Mouse (Mus musculus) cerebellum, adult 9-10 months (tissue): ENCODE measurements around the gene Dnajc28.
A peak's percentile ranks its signal among the peaks of the same experiment; 100 is the strongest.
"Not testable (repeated sequence)": the region's sequence is repeated elsewhere in the genome, so short reads cannot be mapped to it uniquely, and the experiment has no call there.

Experiments
- DNase-seq: peaks from one replicate; pipeline ENCODE4 v3.0.0; 2022

Gene Dnajc28

GRCm38 (mm10) chr16:91618511-91619501 is at the start of gene Dnajc28:
Gene Dnajc28, minus strand, starts transcription at chr16:91619026.
- DNase-seq: peak; percentile 90

DNA sequence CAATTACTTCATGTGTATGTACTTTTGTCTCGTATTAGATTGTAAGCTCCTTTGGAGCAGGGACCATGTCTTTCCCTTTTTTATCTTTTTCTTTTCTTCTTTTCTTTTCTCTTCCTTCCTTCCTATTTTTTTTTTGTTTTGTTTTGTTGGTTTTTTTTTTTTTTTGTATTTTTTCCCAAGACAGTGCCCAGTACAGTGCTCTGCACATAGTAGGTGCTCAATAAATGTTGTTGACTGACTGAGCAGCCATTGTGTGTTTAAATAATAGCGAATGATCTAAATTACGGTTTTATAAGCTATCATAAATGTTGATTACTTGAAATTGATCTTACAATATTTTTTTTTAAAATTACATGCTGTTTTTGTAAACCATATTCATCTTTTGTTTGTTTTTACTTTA is 45.0 kb upstream of the Dnajc28 start:
- DNase-seq: no peak

- DNase-seq: no peak
Measured at GRCm38 (mm10) chr16:91662336-91662735, 43.5 kb upstream of the Dnajc28 start.

GRCm38 (mm10) chr16:91661397-91661796 is 42.6 kb upstream of the Dnajc28 start:
- no peak for DNase-seq

- no peak for DNase-seq
Measured at GRCm38 (mm10) chr16:91659798-91660197, 41.0 kb upstream of the Dnajc28 start.

DNA sequence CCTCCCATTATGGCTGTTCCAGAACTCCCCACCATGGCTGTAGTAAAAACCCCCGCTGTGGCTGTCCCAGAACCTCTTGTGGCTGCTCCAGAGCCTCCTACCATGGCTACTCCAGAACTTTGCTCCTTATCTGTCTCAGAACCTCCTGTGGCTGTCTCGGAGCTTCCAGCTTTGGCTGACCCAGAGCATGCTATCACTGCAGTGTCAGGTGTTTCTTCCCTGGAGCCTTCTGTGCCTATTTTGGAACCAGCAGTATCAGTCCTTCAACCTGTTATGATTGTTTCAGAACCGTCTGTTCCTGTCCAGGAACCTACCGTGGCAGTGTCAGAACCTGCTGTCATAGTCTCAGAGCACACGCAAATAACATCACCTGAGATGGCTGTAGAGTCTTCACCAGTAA is 39.6 kb upstream of the Dnajc28 start:
- no peak for DNase-seq

DNA sequence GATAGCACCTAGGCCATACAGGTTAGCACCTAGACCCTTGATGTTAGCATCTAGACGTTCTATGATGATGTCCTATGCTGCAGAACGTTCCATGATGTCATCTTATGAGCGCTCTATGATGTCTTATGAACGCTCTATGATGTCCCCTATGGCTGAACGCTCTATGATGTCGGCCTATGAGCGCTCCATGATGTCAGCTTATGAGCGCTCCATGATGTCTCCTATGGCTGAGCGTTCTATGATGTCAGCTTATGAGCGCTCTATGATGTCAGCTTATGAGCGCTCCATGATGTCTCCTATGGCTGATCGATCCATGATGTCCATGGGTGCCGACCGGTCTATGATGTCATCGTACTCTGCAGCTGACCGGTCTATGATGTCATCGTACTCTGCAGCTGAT is 38.5 kb upstream of the Dnajc28 start:
- DNase-seq: no peak

DNA sequence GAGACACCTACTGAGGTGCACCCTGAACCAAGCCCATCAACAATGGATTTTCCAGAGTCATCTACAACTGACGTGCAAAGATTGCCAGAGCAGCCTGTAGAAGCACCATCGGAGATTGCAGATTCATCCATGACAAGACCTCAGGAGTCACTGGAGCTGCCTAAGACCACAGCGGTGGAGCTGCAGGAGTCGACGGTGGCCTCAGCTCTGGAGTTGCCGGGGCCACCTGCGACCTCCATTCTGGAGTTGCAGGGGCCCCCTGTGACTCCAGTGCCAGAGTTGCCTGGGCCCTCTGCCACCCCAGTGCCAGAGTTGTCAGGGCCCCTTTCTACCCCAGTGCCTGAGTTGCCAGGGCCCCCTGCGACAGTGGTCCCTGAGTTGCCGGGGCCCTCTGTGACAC is 36.5 kb upstream of the Dnajc28 start:
- DNase-seq: no peak

- DNase-seq: no peak
Measured at GRCm38 (mm10) chr16:91652191-91652590, 33.4 kb upstream of the Dnajc28 start.

- no peak for DNase-seq
Measured at GRCm38 (mm10) chr16:91649781-91650180, 31.0 kb upstream of the Dnajc28 start.

- DNase-seq: no peak
Measured at GRCm38 (mm10) chr16:91649246-91649645, 30.4 kb upstream of the Dnajc28 start.

DNA sequence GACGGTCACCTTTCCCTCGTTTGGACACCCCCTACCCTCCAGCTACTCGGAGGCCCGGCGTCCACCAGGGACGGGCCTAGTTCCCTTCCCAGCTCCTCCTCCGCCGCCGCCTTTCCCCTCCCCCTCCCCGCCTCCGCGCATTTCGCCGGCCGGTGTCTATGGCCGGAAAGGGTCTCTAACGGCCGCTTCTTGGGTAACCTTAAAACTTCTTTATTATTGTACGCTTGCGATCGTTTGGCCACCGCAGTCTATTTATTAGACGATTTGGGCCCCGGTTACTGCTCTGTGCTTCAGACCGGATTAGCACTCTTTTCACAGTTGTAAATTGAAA is 29.4 kb upstream of the Dnajc28 start:
- DNase-seq: peak; percentile 68

DNA sequence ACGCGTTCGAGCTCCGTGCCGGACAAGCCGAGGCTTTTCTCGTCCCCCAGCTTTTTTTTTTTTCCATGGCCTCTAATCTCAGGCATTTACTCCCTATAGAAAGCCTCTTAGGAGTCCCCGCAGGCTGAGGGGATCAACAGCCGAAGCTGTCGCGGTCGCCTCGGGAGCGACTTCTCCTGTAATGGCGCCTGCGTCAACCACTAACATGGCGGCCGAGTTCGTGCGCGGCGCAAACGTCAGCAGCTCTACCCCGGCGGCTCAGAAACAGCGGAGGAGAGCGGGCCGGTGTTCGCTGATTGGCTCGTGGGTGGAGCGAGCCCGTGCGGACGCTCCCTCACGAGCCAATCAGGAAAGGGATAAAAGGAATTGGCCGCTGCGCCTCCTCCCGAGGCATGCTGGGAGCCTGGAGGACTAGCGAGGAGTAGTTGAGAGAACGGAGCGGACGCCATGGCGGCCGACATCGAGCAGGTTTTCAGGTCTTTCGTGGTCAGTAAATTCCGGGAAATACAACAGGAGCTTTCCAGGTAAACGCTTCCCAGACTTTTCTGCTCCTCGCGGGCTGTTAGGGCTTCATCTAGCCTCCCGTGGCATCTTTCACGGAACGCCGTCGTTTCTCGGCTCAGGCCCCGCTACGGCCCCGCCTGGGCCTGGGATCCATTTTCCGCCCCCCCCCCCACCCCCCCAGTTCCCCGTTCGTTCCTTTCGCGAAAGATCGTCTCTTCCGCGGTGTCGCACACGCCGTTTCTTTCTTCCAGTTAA is 28.8 kb upstream of the Dnajc28 start, which contains the start of gene Son:
Gene Son, plus strand, starts transcription at position 46 of the 759 bp plus-strand sequence.
- peak; percentile 96 for DNase-seq

DNA sequence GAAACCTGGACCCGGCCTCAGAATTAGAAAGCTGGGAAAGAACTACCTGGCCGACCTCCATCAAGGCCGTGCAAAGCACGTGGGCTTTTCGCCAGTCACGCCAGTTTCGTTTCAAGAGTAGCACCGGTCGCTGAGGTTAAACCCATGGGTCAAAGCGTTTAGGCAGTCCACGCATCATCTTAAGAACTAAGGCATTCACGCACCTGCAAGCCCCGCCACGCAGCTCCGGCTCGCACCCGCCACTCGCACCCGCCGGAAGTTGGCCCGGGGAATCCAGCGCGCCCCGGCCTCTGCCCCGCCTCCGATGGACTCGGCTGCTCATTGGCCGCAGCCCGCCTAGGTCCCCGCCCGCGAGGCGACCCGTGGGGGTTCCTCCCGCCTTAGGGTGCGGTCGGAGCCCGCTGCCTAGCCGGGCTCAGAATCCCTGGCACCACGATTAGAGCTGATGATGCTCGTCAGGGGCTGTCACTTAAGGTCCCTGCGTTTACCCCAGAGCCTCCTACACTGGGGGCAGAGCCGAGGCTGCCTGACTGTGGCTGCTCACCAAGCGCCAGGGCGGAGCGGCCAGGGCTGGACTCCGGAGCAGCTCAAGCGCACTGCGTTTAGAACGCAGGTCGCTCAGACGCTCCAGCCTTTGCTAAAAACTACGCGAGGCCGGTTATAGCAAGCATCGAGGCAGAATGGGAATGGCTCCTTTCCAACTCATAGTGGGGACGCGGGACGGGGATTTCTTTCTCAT is 28.0 kb upstream of the Dnajc28 start, which contains the start of gene Gart:
Gene Gart, minus strand, starts transcription at position 272 of the 739 bp plus-strand sequence.
- DNase-seq: peak; percentile 93

DNA sequence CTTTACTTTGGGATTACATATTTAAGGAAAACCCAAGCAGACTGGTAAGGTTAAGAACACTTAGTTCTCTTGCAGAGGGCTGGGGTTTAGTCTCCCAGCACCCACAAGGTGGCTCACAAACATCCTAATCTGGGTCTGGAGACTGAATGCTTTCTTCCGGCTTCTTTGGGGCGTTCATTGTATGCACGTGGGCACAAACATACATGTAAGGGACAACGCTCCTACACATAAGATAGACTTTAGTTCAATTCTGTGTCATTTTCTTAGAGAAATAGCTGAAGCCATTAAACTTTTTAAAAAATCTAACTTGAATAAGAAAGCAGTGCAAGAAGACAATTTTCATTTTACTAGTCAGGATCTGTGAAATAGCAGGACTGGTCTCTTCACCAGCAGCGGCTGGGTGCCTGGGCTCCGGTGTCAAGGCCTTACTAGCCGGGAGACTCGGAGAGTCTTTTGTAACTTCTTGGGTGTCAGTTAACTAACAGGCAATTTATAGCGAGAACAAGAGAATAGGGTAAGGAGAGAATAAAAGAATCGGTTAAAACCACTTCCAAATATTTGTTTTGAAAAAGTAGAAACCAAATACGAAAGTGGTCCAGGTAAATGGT is 27.3 kb upstream of the Dnajc28 start:
- DNase-seq: peak; percentile 34

GRCm38 (mm10) chr16:91645420-91645819 is 26.6 kb upstream of the Dnajc28 start:
- not testable (repeated sequence) for DNase-seq

GRCm38 (mm10) chr16:91644901-91645300 is 26.1 kb upstream of the Dnajc28 start:
- no peak for DNase-seq

DNA sequence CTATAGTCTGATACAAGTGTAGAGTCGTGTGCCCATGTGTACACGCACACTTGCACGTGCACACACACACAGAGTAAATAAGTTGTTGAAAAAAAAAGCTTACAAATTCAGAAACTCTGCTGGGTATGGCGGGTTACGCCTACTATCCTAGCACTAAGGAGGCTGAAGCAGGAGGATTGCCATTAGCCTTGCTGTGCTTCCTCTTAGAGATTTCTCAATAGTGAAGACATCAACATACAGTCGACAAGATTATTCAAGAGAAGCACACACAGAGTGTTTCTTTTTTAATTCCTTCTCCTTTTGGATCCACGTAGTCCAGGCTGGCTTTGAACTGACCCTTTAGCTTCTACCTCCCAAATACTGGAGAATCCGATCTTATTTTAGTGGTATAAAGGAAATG is 21.3 kb upstream of the Dnajc28 start:
- DNase-seq: no peak

DNA sequence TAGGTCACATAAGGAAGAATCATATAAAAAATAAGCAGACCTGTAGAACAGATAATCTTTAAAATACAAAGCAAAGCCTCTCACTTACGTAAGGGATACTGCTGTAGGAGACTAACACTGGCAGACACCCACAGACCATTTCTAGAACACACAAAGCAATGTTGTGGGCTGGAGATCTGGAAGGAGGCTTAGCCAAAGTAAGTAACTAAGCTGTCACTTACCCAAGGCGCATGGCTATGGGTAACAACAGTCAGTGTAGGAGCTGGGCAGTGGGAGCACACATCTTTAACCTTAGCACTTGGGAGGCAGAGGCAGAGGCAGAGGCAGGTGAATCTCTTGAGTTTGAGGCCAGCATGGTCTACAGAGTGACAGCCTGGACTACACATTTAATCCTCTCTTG is 20.8 kb upstream of the Dnajc28 start:
- no peak for DNase-seq

DNA sequence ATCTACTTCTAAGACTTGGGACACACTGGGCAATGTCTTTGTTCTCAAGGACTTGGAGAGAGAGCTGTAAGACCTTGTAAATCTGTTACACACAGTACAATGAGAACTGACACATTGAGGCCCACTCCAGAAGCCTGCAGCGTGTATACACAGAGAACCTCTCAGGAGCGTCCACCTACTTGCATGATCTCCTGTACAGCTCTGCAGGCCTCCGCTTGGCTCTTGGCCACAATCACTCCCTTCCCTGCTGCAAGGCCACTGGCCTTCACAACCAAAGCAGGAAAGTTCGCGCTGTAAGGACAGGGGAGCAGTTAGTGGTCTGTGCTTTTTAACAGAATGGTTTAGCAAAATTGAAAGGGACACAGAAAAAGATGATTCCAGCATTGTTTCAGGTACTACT is 20.3 kb upstream of the Dnajc28 start:
- DNase-seq: no peak

DNA sequence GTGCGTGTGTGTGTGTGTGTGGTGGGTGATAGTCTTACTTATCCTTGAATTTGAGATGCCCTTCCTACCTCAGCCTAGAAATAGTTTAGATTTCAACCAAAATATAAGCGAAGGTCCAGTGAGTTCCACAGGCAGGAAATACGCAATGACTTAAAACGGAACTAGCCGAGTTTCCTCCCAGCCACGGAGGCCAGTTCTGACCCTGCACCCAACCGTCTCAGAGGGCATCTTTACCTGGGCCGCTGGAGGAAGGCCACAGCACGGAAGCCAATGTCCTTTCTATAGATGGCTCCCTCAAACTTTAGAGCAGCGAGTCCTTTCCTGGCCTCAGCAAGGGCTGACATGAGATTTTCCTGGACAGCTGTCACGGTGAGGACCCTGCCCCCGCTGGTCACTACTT is 14.8 kb upstream of the Dnajc28 start:
- no peak for DNase-seq

- DNase-seq: no peak
Measured at GRCm38 (mm10) chr16:91632940-91633339, 14.1 kb upstream of the Dnajc28 start.

DNA sequence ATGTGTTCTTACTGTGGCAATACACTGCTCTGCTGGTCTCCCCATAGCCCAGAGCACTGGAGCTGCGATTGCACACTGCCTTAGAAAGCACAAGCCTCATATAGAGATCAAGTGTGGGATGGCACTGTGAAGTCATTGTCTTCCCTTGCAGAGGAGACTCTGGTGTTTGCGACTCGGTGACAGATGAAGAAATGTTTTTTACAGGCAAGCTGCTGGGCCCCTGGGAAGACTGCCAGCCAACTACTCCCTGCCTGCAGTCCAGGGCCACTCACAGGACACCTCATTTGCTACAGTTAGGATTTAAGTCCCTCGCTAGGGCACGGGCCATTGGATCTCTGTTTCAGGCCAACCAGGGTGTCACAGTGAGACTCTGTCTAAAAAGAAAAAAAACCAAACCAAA is 13.6 kb upstream of the Dnajc28 start:
- no peak for DNase-seq
